Mouse (Mus musculus) hindbrain, embryonic 14.5 days (tissue): ENCODE measurements at regions not wholly inside any gene's neighbourhood (a gene's known extent, or its start where the extent isn't known, plus 50 kb on each side); places are given as distances from the start of the nearest gene placed in this dataset.
"Not testable (repeated sequence)": the region's sequence is repeated elsewhere in the genome, so short reads cannot be mapped to it uniquely, and the experiment has no call there.

ENCODE experiments used
- ATAC-seq: fragments of 200-750 bp; cut with Nextera tagmentation; 2 replicates; pipeline ENCODE4 v1.8.0; 2017; ENCODE audit warnings: moderate number of reproducible peaks, mild to moderate bottlenecking, moderate TSS enrichment, moderate library complexity; ENCODE audit not compliant: low FRiP score
- DNase-seq: peaks from one replicate; pipeline ENCODE4 v3.0.0-alpha.2; 2015; ENCODE audit warnings: low spot score
- H3K27ac ChIP-seq: fragments of 300-500 bp; sonication (generic); 2 replicates; pipeline ENCODE4 v1.5.1; 2014; ENCODE audit warnings: mild to moderate bottlenecking, moderate library complexity
- H3K27me3 ChIP-seq: fragments of 300-500 bp; sonication (generic); 2 replicates; pipeline ENCODE4 v1.6.1; 2014; ENCODE audit warnings: mild to moderate bottlenecking, low read length, mixed read lengths; ENCODE audit not compliant: control insufficient read depth, insufficient read depth
- H3K36me3 ChIP-seq: fragments of 300-500 bp; sonication (generic); replicated peaks from 2 replicates; pipeline ENCODE4 v1.6.1; 2014; ENCODE audit not compliant: control insufficient read depth, insufficient read depth
- H3K4me1 ChIP-seq: fragments of 300-500 bp; sonication (generic); replicated peaks from 2 replicates; pipeline ENCODE4 v1.6.1; 2014; ENCODE audit warnings: antibody characterized with exemption, low read length, mixed read lengths; ENCODE audit not compliant: control insufficient read depth, insufficient read depth
- H3K4me2 ChIP-seq: fragments of 300-500 bp; sonication (generic); replicated peaks from 2 replicates; pipeline ENCODE4 v1.6.1; 2014; ENCODE audit warnings: mild to moderate bottlenecking, moderate library complexity
- H3K4me3 ChIP-seq: fragments of 300-500 bp; sonication (generic); replicated peaks from 2 replicates; pipeline ENCODE4 v1.5.1; 2014; ENCODE audit warnings: mild to moderate bottlenecking, low read length
- H3K9ac ChIP-seq: fragments of 300-500 bp; sonication (generic); 2 replicates; pipeline ENCODE4 v1.6.1; 2014
- H3K9me3 ChIP-seq: fragments of 300-500 bp; sonication (generic); 2 replicates; pipeline ENCODE4 v1.6.1; 2016; ENCODE audit warnings: low read length; ENCODE audit not compliant: control insufficient read depth
- WGBS: fragments of 180-500 bp; shearing (Covaris S2); extraction: QIAGEN DNeasy Blood & Tissue Kit; methylation state at CpG from one replicate; pipeline ENCODE4 v1.1.7; 2014; 5-methylcytosine and 5-hydroxymethylcytosine counted together

DNA sequence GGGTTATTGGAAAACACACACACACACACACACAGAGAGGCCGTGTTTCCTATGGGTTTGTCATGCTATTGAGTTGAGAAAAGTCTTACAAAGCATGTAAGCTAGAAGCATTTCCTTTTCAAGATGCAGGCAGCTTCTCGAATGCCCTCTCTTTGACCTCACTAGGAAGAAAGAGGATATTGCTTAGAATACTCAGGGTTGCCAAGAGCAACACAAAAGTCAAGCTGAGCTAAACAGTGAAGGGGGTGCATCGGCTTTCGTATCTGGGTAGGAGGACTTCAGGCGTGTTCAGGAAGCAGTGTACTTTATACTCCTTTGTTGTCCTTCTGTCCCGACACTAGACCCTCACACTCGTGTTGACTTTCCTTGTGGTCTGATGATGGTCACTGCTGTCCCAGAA lies 246.5 kb downstream of the Prex1 start:
- Histone ChIP-seq H3K36me3 (no peaks in the 10 kb centered on the region), H3K4me3 (no peak overlapping the region), H3K9ac (no peak overlapping the region), H3K27me3 (no peaks in the 10 kb centered on the region), H3K27ac (no peak overlapping the region), H3K4me2 (no peak overlapping the region), H3K4me1 (no peaks in the 10 kb centered on the region), H3K9me3 (no peaks in the 10 kb centered on the region)
- ATAC-seq (no peak), DNase-seq (no peak)
- 43% methylated on average over 7 of the region's 7 CpGs for WGBS

DNA sequence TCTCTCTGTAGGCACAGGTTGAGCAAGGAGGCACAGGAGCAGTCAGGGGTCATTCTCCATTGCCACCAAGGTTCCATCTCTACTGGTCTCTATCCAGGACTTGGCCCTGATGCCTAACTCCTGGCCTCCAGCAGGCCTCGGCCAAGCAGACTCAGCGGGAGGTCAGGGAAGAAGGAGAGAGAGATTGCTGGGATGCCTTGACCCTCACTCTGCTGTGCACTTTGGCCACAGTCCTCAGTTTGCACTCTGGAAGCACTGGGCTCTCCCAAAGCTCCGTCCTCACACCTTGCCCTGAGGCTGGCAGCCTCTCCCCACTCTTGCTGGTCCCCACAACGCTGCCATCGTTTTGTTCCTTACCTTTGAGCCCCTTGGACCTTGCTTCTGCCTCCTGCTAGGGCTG lies 248.1 kb downstream of the Prex1 start:
- Histone ChIP-seq H3K36me3 (no peaks in the 10 kb centered on the region), H3K4me2 (no peak overlapping the region), H3K9ac (no peak overlapping the region), H3K4me1 (no peaks in the 10 kb centered on the region), H3K27ac (no peak overlapping the region), H3K9me3 (no peaks in the 10 kb centered on the region), H3K4me3 (no peak overlapping the region), H3K27me3 (no peaks in the 10 kb centered on the region)
- WGBS: 83% methylated on average over 5 of the region's 5 CpGs
- no peak for DNase-seq
- ATAC-seq: no peak

DNA sequence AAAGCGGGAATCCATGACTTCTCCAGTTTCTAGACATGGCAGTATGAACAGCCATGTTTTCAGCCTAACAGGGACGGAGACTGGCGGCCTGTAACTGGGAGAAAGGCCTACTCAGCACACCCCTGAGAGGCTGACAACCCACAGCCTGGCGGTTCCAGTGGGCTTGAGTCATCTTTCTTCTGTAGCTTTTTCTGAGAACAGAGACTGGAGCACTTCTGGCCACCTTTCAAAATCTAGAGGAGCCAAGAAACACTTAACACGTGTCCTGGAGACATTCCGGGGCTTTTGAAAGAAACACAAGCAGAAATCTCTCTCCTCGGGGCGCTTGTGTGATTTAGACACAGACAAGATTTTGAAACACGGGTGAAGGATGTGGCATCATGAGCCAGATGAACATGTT lies 250.1 kb downstream of the Prex1 start:
- H3K4me2 ChIP-seq: no peak overlapping the region
- H3K27me3 ChIP-seq: no peaks in the 10 kb centered on the region
- 79% methylated on average over 9 of the region's 9 CpGs for WGBS
- no peak overlapping the region for H3K27ac ChIP-seq
- H3K36me3 ChIP-seq: no peaks in the 10 kb centered on the region
- DNase-seq (no peak), ATAC-seq (no peak)
- H3K9ac ChIP-seq: no peak overlapping the region
- no peak overlapping the region for H3K4me3 ChIP-seq
- no peaks in the 10 kb centered on the region for H3K9me3 ChIP-seq
- H3K4me1 ChIP-seq: no peaks in the 10 kb centered on the region; the same call in 1 of the 2 replicates

DNA sequence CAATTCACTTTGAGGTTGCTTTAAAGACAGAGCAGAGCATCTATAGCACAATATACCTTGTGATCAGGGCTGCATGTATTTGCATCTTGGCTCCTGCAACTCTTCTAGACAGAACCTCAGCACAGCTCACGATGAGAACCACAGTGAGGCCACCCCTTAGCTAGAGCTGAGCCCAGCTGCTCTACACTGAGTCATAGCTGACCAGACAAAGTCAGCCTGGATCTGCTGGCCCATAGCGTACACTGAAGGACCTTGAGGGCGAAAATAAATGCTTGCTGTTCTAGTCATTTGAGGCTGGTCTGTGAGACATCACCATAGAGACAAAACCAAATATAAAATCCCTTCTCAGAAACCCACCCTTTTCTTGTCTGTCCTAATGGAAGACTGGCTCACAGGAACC lies 251.7 kb downstream of the Prex1 start:
- Histone ChIP-seq H3K27ac (no peak overlapping the region), H3K36me3 (no peaks in the 10 kb centered on the region), H3K4me3 (no peak overlapping the region), H3K9me3 (no peaks in the 10 kb centered on the region), H3K4me1 (peaks cover 3% of the 10 kb centered on the region; the same call in 1 of the 2 replicates), H3K9ac (no peak overlapping the region), H3K27me3 (no peaks in the 10 kb centered on the region), H3K4me2 (no peak overlapping the region)
- WGBS: 92% methylated on average over 3 of the region's 3 CpGs
- DNase-seq: no peak
- ATAC-seq: no peak

DNA sequence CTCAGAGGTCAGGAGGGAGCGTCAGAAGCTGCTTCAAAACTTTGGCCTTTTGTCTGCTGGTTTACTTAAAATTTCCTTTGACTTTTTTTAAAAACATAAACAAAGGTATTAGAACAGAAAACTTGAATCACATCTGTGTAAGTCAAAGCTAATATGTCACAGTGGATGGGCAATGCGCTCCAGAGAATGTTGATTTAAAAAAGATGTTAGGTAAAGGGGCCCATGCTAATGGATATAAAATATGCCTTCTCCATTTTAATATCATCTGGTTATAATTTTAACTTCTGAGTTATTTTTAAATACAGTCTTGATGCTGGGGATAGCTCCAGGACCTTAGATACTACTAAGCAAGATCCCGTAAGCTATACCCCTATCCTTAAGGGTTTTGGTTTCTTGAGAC lies 252.5 kb downstream of the Prex1 start:
- Histone ChIP-seq H3K27me3 (no peaks in the 10 kb centered on the region), H3K9me3 (no peaks in the 10 kb centered on the region), H3K4me2 (no peak overlapping the region), H3K4me3 (no peak overlapping the region), H3K4me1 (peaks cover 3% of the 10 kb centered on the region; the same call in 1 of the 2 replicates), H3K36me3 (no peaks in the 10 kb centered on the region), H3K9ac (no peak overlapping the region), H3K27ac (no peak overlapping the region)
- no peak for ATAC-seq
- DNase-seq: no peak
- WGBS: 93% methylated on average over 3 of the region's 3 CpGs

GRCm38 (mm10) chr2:166459955-166460354 lies 253.7 kb downstream of the Prex1 start:
- ATAC-seq (no peak), DNase-seq (no peak)
- Histone ChIP-seq H3K9me3 (no peaks in the 10 kb centered on the region), H3K27ac (no peak overlapping the region), H3K4me2 (no peak overlapping the region), H3K4me1 (peaks cover 3% of the 10 kb centered on the region; the same call in 1 of the 2 replicates), H3K9ac (no peak overlapping the region), H3K4me3 (no peak overlapping the region), H3K27me3 (no peaks in the 10 kb centered on the region), H3K36me3 (no peaks in the 10 kb centered on the region)
- WGBS: 52% methylated on average over 9 of the region's 9 CpGs

DNA sequence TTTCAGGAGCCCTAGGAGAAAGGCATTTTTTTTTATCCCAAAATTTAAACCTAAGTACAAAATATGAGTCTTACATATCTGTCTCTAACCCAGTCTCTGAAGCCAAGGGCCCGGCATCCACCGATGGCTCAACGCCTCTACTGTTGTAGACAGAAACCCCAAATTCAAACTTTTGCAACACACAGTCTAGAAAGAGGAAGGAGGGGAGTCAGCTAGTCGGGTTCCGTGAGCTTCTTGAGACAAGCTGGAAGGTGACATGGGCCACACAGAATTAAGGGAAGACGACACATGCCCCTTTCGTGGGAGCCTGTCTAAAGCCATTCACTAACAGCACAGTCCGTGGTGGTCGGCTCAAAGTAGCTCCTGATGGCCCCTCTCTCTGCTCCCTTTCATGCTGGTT lies 254.7 kb downstream of the Prex1 start:
- no peak overlapping the region for H3K27ac ChIP-seq
- no peaks in the 10 kb centered on the region for H3K36me3 ChIP-seq
- 91% methylated on average over 9 of the region's 9 CpGs for WGBS
- DNase-seq (no peak), ATAC-seq (no peak)
- no peaks in the 10 kb centered on the region for H3K9me3 ChIP-seq
- H3K4me2 ChIP-seq: no peak overlapping the region
- no peak overlapping the region for H3K9ac ChIP-seq
- peaks cover 3% of the 10 kb centered on the region; the same call in 1 of the 2 replicates for H3K4me1 ChIP-seq
- no peak overlapping the region for H3K4me3 ChIP-seq
- no peaks in the 10 kb centered on the region for H3K27me3 ChIP-seq

DNA sequence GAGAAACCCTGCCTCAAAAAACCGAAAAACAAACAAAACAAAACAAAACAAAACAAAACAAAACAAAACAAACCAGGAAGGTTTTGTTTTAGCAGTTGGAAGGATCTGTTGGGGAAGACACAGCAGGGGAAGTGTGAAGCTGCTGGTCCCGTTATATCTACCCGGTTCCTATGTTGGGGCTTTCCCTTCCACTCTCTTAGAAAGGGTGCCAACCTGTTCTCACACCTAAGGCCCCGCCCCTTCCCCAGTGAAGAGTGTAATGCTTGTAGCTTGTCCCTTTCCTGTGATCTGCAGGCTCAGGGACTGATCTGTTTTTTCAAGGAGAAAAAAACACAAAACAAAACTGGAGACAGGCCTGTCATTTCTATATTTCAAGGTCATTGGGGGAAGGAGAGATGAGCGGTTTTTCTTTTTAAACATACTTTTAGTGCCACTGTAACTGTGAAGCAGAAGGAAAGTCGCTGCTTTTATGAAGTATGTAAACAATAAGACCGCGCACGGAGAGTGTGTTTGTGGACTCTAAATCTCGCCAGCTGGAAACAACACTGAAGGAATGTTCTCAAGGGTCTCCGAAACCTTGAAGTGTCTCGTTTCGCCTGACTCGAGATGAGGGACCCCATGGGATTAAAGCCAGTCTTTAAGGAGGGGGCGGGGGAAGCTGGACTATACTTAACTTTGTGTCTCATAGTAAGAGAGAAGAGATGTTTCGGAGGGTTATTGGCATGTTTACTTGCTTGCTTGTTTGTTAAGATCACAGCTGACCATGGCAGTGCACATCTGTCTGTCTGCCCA lies 256.1 kb downstream of the Prex1 start:
- DNase-seq: no peak
- H3K27ac ChIP-seq: no peak overlapping the region
- H3K4me1 ChIP-seq: peaks cover 3% of the 10 kb centered on the region; the same call in 1 of the 2 replicates
- 79% methylated on average over 16 of the region's 16 CpGs for WGBS
- no peak for ATAC-seq
- no peaks in the 10 kb centered on the region for H3K9me3 ChIP-seq
- no peak overlapping the region for H3K4me3 ChIP-seq
- no peak overlapping the region for H3K9ac ChIP-seq
- H3K27me3 ChIP-seq: no peaks in the 10 kb centered on the region
- H3K4me2 ChIP-seq: no peak overlapping the region
- H3K36me3 ChIP-seq: no peaks in the 10 kb centered on the region

DNA sequence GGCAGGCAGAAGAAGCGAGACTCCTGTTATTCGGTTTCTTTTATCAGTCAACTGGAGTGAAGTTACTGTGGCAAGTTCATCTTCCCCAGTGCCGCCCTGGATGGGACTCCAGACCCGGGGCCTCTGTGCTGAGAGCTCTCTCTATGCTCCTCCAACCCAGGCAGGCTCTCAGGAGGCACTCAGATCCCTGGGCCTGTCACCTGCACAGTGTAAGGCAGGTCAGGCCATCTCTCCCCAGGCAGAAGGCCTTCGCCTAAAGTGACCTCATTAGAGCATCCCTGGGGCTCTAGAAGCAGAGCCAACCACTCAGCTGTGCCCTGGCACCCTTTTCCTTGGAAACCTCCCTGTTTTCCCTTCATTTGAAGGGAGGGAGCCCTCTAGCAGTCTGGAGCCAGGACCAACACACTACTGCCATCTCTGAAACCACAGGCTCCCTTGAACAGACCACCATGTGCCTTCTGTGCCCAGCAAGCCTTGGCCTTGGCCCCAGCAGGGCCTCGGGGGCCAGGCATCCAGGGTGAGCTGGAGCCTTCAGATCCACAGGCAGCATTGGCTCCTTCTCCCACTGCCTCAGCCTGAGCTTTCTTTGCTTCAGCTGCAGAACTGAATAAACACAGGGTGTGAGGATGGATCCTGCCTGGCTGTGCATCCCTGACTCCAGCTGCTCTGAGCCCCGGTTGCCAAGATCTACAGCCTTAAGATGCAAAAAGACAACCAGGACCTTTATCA lies 259.3 kb downstream of the Prex1 start:
- not testable (repeated sequence) for H3K27me3 ChIP-seq, H3K36me3 ChIP-seq, H3K4me2 ChIP-seq, DNase-seq, H3K27ac ChIP-seq, H3K4me3 ChIP-seq, H3K9me3 ChIP-seq, ATAC-seq, H3K9ac ChIP-seq
- peaks cover 19% of the 10 kb centered on the region for H3K4me1 ChIP-seq
- 71% methylated on average over 2 of the region's 7 CpGs for WGBS
